Mouse (Mus musculus): ENCODE results near the gene Plekhs1. TPM values are rescaled to one million over a fixed set of nuclear protein-coding genes. Genes with fewer than 3 reads are reported as not detected.

Plekhs1 gene
- polyA plus RNA-seq (2015; fragmentation: Nextera tagmentation; extraction: Ambion mirVana): 0.09 and 0.21 TPM in 2 replicates

- H3K4me1 ChIP-seq (replicated peaks; ENCODE audit: control insufficient read depth, insufficient read depth, low read length): peaks cover 9% of the 10 kb centered on the region
- 44% methylated on average over 10 of the region's 10 CpGs for WGBS
Observed at GRCm38 (mm10) chr19:56461522-56462101, at the start of gene Plekhs1. Gene Plekhs1, plus strand, starts transcription at chr19:56461640.

GRCm38 (mm10) chr19:56418404-56418803 lies 43.0 kb upstream of the Plekhs1 start:
- Histone ChIP-seq H3K4me1 (replicated peaks; ENCODE audit: control insufficient read depth, insufficient read depth, low read length) (peaks cover 3% of the 10 kb centered on the region; the same call in 1 of the 2 replicates), H3K27ac (ENCODE audit: low read length) (no peak overlapping the region), H3K9me3 (ENCODE audit: control insufficient read depth, low read length) (no peaks in the 10 kb centered on the region), H3K9ac (replicated peaks; ENCODE audit: low read depth, low read length) (no peak overlapping the region), H3K4me2 (ENCODE audit: low read length) (no peak overlapping the region), H3K4me3 (replicated peaks; ENCODE audit: low read length) (no peak overlapping the region), H3K27me3 (replicated peaks; ENCODE audit: control insufficient read depth, insufficient read depth, low read length) (no peaks in the 10 kb centered on the region), H3K36me3 (ENCODE audit: control insufficient read depth, insufficient read depth) (no peaks in the 10 kb centered on the region)
- no peak for ATAC-seq
- WGBS: 78% methylated on average over 4 of the region's 4 CpGs

More at GRCm38 (mm10) chr19:56461522-56462101, at the start of gene Plekhs1:
- Histone ChIP-seq H3K4me3 (replicated peaks; ENCODE audit: low read length) (no peak within 1 kb of the TSS), H3K4me2 (ENCODE audit: low read length) (no peak within 1 kb of the TSS), H3K9ac (replicated peaks; ENCODE audit: low read depth, low read length) (no peak within 1 kb of the TSS), H3K9me3 (ENCODE audit: control insufficient read depth, low read length) (no peaks in the 10 kb centered on the region), H3K27me3 (replicated peaks; ENCODE audit: control insufficient read depth, insufficient read depth, low read length) (no peaks in the 10 kb centered on the region), H3K27ac (ENCODE audit: low read length) (no peak within 1 kb of the TSS), H3K36me3 (ENCODE audit: control insufficient read depth, insufficient read depth) (no peaks in the 10 kb centered on the region)
- ATAC-seq: no peak

GRCm38 (mm10) chr19:56419452-56419851 lies 42.0 kb upstream of the Plekhs1 start:
- H3K4me1 ChIP-seq (replicated peaks; ENCODE audit: control insufficient read depth, insufficient read depth, low read length): peaks cover 4% of the 10 kb centered on the region; the same call in 1 of the 2 replicates

GRCm38 (mm10) chr19:56420345-56420744 lies 41.1 kb upstream of the Plekhs1 start:
- H3K4me1 ChIP-seq (replicated peaks; ENCODE audit: control insufficient read depth, insufficient read depth, low read length): peaks cover 4% of the 10 kb centered on the region; the same call in 1 of the 2 replicates
- WGBS: 85% methylated on average over 3 of the region's 3 CpGs

More at GRCm38 (mm10) chr19:56419452-56419851, 42.0 kb upstream of the Plekhs1 start:
- WGBS: 73% methylated on average over 9 of the region's 9 CpGs
- H3K9me3 ChIP-seq (ENCODE audit: control insufficient read depth, low read length): no peaks in the 10 kb centered on the region
- no peak overlapping the region for H3K4me2 ChIP-seq (ENCODE audit: low read length)
- no peaks in the 10 kb centered on the region for H3K27me3 ChIP-seq (replicated peaks; ENCODE audit: control insufficient read depth, insufficient read depth, low read length)
- H3K4me3 ChIP-seq (replicated peaks; ENCODE audit: low read length): no peak overlapping the region
- H3K9ac ChIP-seq (replicated peaks; ENCODE audit: low read depth, low read length): no peak overlapping the region
- no peak for ATAC-seq
- H3K36me3 ChIP-seq (ENCODE audit: control insufficient read depth, insufficient read depth): no peaks in the 10 kb centered on the region
- no peak overlapping the region for H3K27ac ChIP-seq (ENCODE audit: low read length)

GRCm38 (mm10) chr19:56422476-56423338 lies 38.7 kb upstream of the Plekhs1 start:
- peak; percentile 63 for ATAC-seq
- no peak overlapping the region for H3K4me3 ChIP-seq (replicated peaks; ENCODE audit: low read length)
- H3K36me3 ChIP-seq (ENCODE audit: control insufficient read depth, insufficient read depth): no peaks in the 10 kb centered on the region
- WGBS: 40% methylated on average over 14 of the region's 14 CpGs
- H3K27ac ChIP-seq (ENCODE audit: low read length): no peak overlapping the region
- no peaks in the 10 kb centered on the region for H3K27me3 ChIP-seq (replicated peaks; ENCODE audit: control insufficient read depth, insufficient read depth, low read length)
- H3K4me2 ChIP-seq (ENCODE audit: low read length): no peak overlapping the region
- peaks cover 9% of the 10 kb centered on the region; the same call in 1 of the 2 replicates for H3K4me1 ChIP-seq (replicated peaks; ENCODE audit: control insufficient read depth, insufficient read depth, low read length)
- H3K9ac ChIP-seq (replicated peaks; ENCODE audit: low read depth, low read length): no peak overlapping the region
- no peaks in the 10 kb centered on the region for H3K9me3 ChIP-seq (ENCODE audit: control insufficient read depth, low read length)

More at GRCm38 (mm10) chr19:56420345-56420744, 41.1 kb upstream of the Plekhs1 start:
- no peak overlapping the region for H3K27ac ChIP-seq (ENCODE audit: low read length)
- H3K9me3 ChIP-seq (ENCODE audit: control insufficient read depth, low read length): no peaks in the 10 kb centered on the region
- no peak overlapping the region for H3K9ac ChIP-seq (replicated peaks; ENCODE audit: low read depth, low read length)
- H3K4me3 ChIP-seq (replicated peaks; ENCODE audit: low read length): no peak overlapping the region
- H3K27me3 ChIP-seq (replicated peaks; ENCODE audit: control insufficient read depth, insufficient read depth, low read length): no peaks in the 10 kb centered on the region
- H3K36me3 ChIP-seq (ENCODE audit: control insufficient read depth, insufficient read depth): no peaks in the 10 kb centered on the region
- ATAC-seq: no peak
- H3K4me2 ChIP-seq (ENCODE audit: low read length): no peak overlapping the region

- Histone ChIP-seq H3K9me3 (ENCODE audit: control insufficient read depth, low read length) (no peaks in the 10 kb centered on the region), H3K4me3 (replicated peaks; ENCODE audit: low read length) (no peak overlapping the region), H3K4me2 (ENCODE audit: low read length) (no peak overlapping the region), H3K36me3 (ENCODE audit: control insufficient read depth, insufficient read depth) (no peaks in the 10 kb centered on the region), H3K9ac (replicated peaks; ENCODE audit: low read depth, low read length) (no peak overlapping the region), H3K27ac (ENCODE audit: low read length) (no peak overlapping the region), H3K4me1 (replicated peaks; ENCODE audit: control insufficient read depth, insufficient read depth, low read length) (peaks cover 9% of the 10 kb centered on the region; the same call in 1 of the 2 replicates), H3K27me3 (replicated peaks; ENCODE audit: control insufficient read depth, insufficient read depth, low read length) (no peaks in the 10 kb centered on the region)
- peak; percentile 24; the same call in 1 of the 2 replicates for ATAC-seq
- 41% methylated on average over 12 of the region's 12 CpGs for WGBS
Observed at GRCm38 (mm10) chr19:56423370-56423769, 38.1 kb upstream of the Plekhs1 start.

- Histone ChIP-seq H3K36me3 (ENCODE audit: control insufficient read depth, insufficient read depth) (no peaks in the 10 kb centered on the region), H3K4me1 (replicated peaks; ENCODE audit: control insufficient read depth, insufficient read depth, low read length) (peaks cover 9% of the 10 kb centered on the region; the same call in 1 of the 2 replicates), H3K27me3 (replicated peaks; ENCODE audit: control insufficient read depth, insufficient read depth, low read length) (no peaks in the 10 kb centered on the region), H3K9me3 (ENCODE audit: control insufficient read depth, low read length) (no peaks in the 10 kb centered on the region), H3K4me2 (ENCODE audit: low read length) (no peak overlapping the region), H3K27ac (ENCODE audit: low read length) (no peak overlapping the region), H3K4me3 (replicated peaks; ENCODE audit: low read length) (no peak overlapping the region), H3K9ac (replicated peaks; ENCODE audit: low read depth, low read length) (no peak overlapping the region)
- no peak for ATAC-seq
- 75% methylated on average over 17 of the region's 17 CpGs for WGBS
Observed at GRCm38 (mm10) chr19:56424606-56425395, 36.6 kb upstream of the Plekhs1 start.

GRCm38 (mm10) chr19:56425492-56425891 lies 35.9 kb upstream of the Plekhs1 start:
- H3K4me3 ChIP-seq (replicated peaks; ENCODE audit: low read length): no peak overlapping the region
- no peaks in the 10 kb centered on the region for H3K36me3 ChIP-seq (ENCODE audit: control insufficient read depth, insufficient read depth)
- H3K4me2 ChIP-seq (ENCODE audit: low read length): no peak overlapping the region
- H3K9ac ChIP-seq (replicated peaks; ENCODE audit: low read depth, low read length): no peak overlapping the region
- no peaks in the 10 kb centered on the region for H3K27me3 ChIP-seq (replicated peaks; ENCODE audit: control insufficient read depth, insufficient read depth, low read length)
- no peak for ATAC-seq
- H3K27ac ChIP-seq (ENCODE audit: low read length): no peak overlapping the region
- H3K9me3 ChIP-seq (ENCODE audit: control insufficient read depth, low read length): no peaks in the 10 kb centered on the region
- 66% methylated on average over 9 of the region's 9 CpGs for WGBS
- H3K4me1 ChIP-seq (replicated peaks; ENCODE audit: control insufficient read depth, insufficient read depth, low read length): peaks cover 9% of the 10 kb centered on the region; the same call in 1 of the 2 replicates

Measured in forebrain, embryonic 16.5 days (tissue).